Mouse (Mus musculus) neutrophil, adult 83 days (primary cell): Measurements from ENCODE around the gene Tceal1. TPM values are rescaled to one million over a fixed set of nuclear protein-coding genes. Genes with fewer than 3 reads are reported as not detected.

Experiments
- total RNA-seq, 2 experiments: library from RNA; stranded (reverse); gene quantifications; one replicate each; pipeline ENCODE4 v1.2.4; 2023

Tceal1 gene
- under 1 TPM in 1 of 2 experiments, not detected in 1; 0.13 TPM for total RNA-seq

GRCm38 (mm10) chrX:136707446-136708167 lies at the start of gene Tceal1:
Tceal1 (plus strand) TSS chrX:136707982.

GRCm38 (mm10) chrX:136743459-136743858 lies 35.7 kb downstream of the Tceal1 start, which contains the start of gene Morf4l2:
Morf4l2 (minus strand) TSS chrX:136743690.

Other genes with a start within 250 kb of the Tceal1 start
- gene Kir3dl1, start 190.0 kb upstream of the Tceal1 start, total RNA-seq: not detected
- gene Kir3dl2, start 163.9 kb upstream of the Tceal1 start, total RNA-seq: not detected
- not detected for gene Tceal3, start 117.1 kb upstream of the Tceal1 start, total RNA-seq
- gene Morf4l2, start 35.7 kb downstream of the Tceal1 start, total RNA-seq: 100 to 1,000 TPM in 1 of 2 experiments, 10 to 100 TPM in 1; 97.3 to 116 TPM
- gene Glra4, start 72.2 kb downstream of the Tceal1 start, total RNA-seq: not detected
- gene Plp1, start 114.7 kb downstream of the Tceal1 start, total RNA-seq: under 1 TPM; 0.15 to 0.22 TPM
- gene Rab9b, start 160.8 kb downstream of the Tceal1 start, total RNA-seq: not detected
- not detected for gene H2bfm, start 219.3 kb downstream of the Tceal1 start, total RNA-seq